Mouse (Mus musculus) neural tube, embryonic 14.5 days (tissue): ENCODE measurements around the gene Slc25a24. TPM values are rescaled to one million over a fixed set of nuclear protein-coding genes. Genes with fewer than 3 reads are reported as not detected.

Experiments used
- ATAC-seq: fragments of 200-750 bp; cut with Nextera tagmentation; 2 replicates; pipeline ENCODE4 v1.8.0; 2017; ENCODE audit warnings: low read depth, mild to moderate bottlenecking, moderate TSS enrichment, moderate library complexity
- H3K27ac ChIP-seq: fragments of 300-500 bp; sonication (generic); 2 replicates; pipeline ENCODE4 v1.5.1; 2014; ENCODE audit warnings: low read depth, mild to moderate bottlenecking, control low read depth, low read length, moderate library complexity, mixed read lengths
- H3K27me3 ChIP-seq: fragments of 300-500 bp; sonication (generic); 2 replicates; pipeline ENCODE4 v1.6.1; 2014; ENCODE audit warnings: low read length; ENCODE audit not compliant: control insufficient read depth, insufficient read depth
- H3K36me3 ChIP-seq: fragments of 300-500 bp; sonication (generic); 2 replicates; pipeline ENCODE4 v1.6.1; 2014; ENCODE audit warnings: low read length, mixed read lengths; ENCODE audit not compliant: control insufficient read depth, insufficient read depth
- H3K4me1 ChIP-seq: fragments of 300-500 bp; sonication (generic); 2 replicates; pipeline ENCODE4 v1.6.1; 2014; ENCODE audit warnings: low read length; ENCODE audit not compliant: control insufficient read depth, insufficient read depth
- H3K4me2 ChIP-seq: fragments of 300-500 bp; sonication (generic); 2 replicates; pipeline ENCODE4 v1.6.1; 2014; ENCODE audit warnings: mild to moderate bottlenecking, low read depth, low read length, control low read depth
- H3K4me3 ChIP-seq: fragments of 300-500 bp; sonication (generic); 2 replicates; pipeline ENCODE4 v1.5.1; 2014; ENCODE audit warnings: low read depth, low read length, control low read depth, mixed read lengths
- H3K9ac ChIP-seq: fragments of 300-500 bp; sonication (generic); replicated peaks from 2 replicates; pipeline ENCODE4 v1.6.1; 2014; ENCODE audit warnings: low read depth, mild to moderate bottlenecking, control low read depth, low read length, mixed read lengths
- H3K9me3 ChIP-seq: fragments of 300-500 bp; sonication (generic); 2 replicates; pipeline ENCODE4 v1.6.1; 2016; ENCODE audit warnings: low read length; ENCODE audit not compliant: control insufficient read depth
- WGBS: fragments of 180-500 bp; shearing (Covaris S2); extraction: QIAGEN DNeasy Blood & Tissue Kit; methylation state at CpG from one replicate; pipeline ENCODE4 v1.1.7; 2014; 5-methylcytosine and 5-hydroxymethylcytosine counted together
- polyA plus RNA-seq: library from polyadenylated mRNA; unstranded; fragments of >200 nt; fragmentation: Nextera tagmentation; extraction: Ambion mirVana; gene quantifications from 2 replicates; pipeline ENCODE4 v1.2.1, GENCODE M21; 2014

Slc25a24 gene
- polyA plus RNA-seq, 1 experiment from 2014 or later, result 3.0 TPM

- Histone ChIP-seq H3K36me3 (no peaks in the 10 kb centered on the region), H3K4me2 (no peak overlapping the region), H3K9ac (no peak overlapping the region), H3K27me3 (no peaks in the 10 kb centered on the region), H3K27ac (no peak overlapping the region), H3K9me3 (no peaks in the 10 kb centered on the region), H3K4me1 (no peaks in the 10 kb centered on the region), H3K4me3 (no peak overlapping the region)
- WGBS, result 86% methylated on average over 2 of the region's 2 CpGs
- ATAC-seq, result no peak
These were observed 73.2 kb downstream of the Slc25a24 start for GRCm38 (mm10) chr3:109196166-109196565.

- Histone ChIP-seq H3K4me3 (no peak overlapping the region), H3K4me2 (no peak overlapping the region), H3K4me1 (no peaks in the 10 kb centered on the region), H3K9me3 (no peaks in the 10 kb centered on the region), H3K9ac (no peak overlapping the region), H3K27me3 (no peaks in the 10 kb centered on the region), H3K27ac (no peak overlapping the region), H3K36me3 (no peaks in the 10 kb centered on the region)
- 87% methylated on average over 1 of the region's 1 CpGs for WGBS
- ATAC-seq, result no peak
These were observed 76.3 kb downstream of the Slc25a24 start for GRCm38 (mm10) chr3:109199280-109199679.

GRCm38 (mm10) chr3:109212322-109212721, 89.4 kb downstream of the Slc25a24 start:
- H3K4me2 ChIP-seq, result no peak overlapping the region
- H3K27ac ChIP-seq, result no peak overlapping the region
- H3K4me1 ChIP-seq, result no peaks in the 10 kb centered on the region
- H3K36me3 ChIP-seq, result no peaks in the 10 kb centered on the region
- ATAC-seq, result no peak
- no peaks in the 10 kb centered on the region for H3K9me3 ChIP-seq
- H3K4me3 ChIP-seq, result no peak overlapping the region
- 92% methylated on average over 3 of the region's 3 CpGs for WGBS
- no peaks in the 10 kb centered on the region for H3K27me3 ChIP-seq
- no peak overlapping the region for H3K9ac ChIP-seq

GRCm38 (mm10) chr3:109216352-109216751, 93.4 kb downstream of the Slc25a24 start:
- Histone ChIP-seq H3K27me3 (no peaks in the 10 kb centered on the region), H3K4me1 (no peaks in the 10 kb centered on the region), H3K4me3 (no peak overlapping the region), H3K36me3 (no peaks in the 10 kb centered on the region), H3K27ac (no peak overlapping the region), H3K9ac (no peak overlapping the region), H3K4me2 (no peak overlapping the region), H3K9me3 (no peaks in the 10 kb centered on the region)
- ATAC-seq, result no peak

Other genes starting within 250 kb of the Slc25a24 start
- 0.07 TPM in 1 of 2 replicates, not detected in the other for gene Fndc7, start 233.1 kb upstream of the Slc25a24 start, polyA plus RNA-seq
- 46.3 and 47.7 TPM in 2 replicates for gene Prpf38b, start 211.4 kb upstream of the Slc25a24 start, polyA plus RNA-seq
- gene Henmt1, start 183.3 kb upstream of the Slc25a24 start, polyA plus RNA-seq, result 2.3 and 3.1 TPM in 2 replicates
- gene Gm9857, start 182.7 kb upstream of the Slc25a24 start, polyA plus RNA-seq, result not detected in 2 replicates
- 17.6 and 24.8 TPM in 2 replicates for gene Fam102b, start 95.5 kb upstream of the Slc25a24 start, polyA plus RNA-seq
- not detected in 2 replicates for gene Slc25a54, start 42.7 kb upstream of the Slc25a24 start, polyA plus RNA-seq
- 13.3 and 19.3 TPM in 2 replicates for gene Vav3, start 217.5 kb downstream of the Slc25a24 start, polyA plus RNA-seq